Mouse (Mus musculus) heart, embryonic 13.5 days (tissue): ENCODE results near the gene Trp53i11. TPM values are rescaled to one million over a fixed set of nuclear protein-coding genes. Genes with fewer than 3 reads are reported as not detected.

ENCODE experiments used
- ATAC-seq: fragments of 200-750 bp; cut with Nextera tagmentation; 2 replicates; pipeline ENCODE4 v1.8.0; 2017; ENCODE audit warnings: moderate TSS enrichment; ENCODE audit not compliant: insufficient number of reproducible peaks, low FRiP score, low TSS enrichment; ENCODE audit errors: extremely low read depth
- H3K27ac ChIP-seq: fragments of 300-500 bp; sonication (generic); replicated peaks from 2 replicates; pipeline ENCODE4 v1.5.1; 2015; ENCODE audit warnings: moderate library complexity, mild to moderate bottlenecking, inconsistent platforms
- H3K27me3 ChIP-seq: fragments of 300-500 bp; sonication (generic); replicated peaks from 2 replicates; pipeline ENCODE4 v1.6.1; 2015; ENCODE audit warnings: mild to moderate bottlenecking, inconsistent platforms
- H3K36me3 ChIP-seq: fragments of 300-500 bp; sonication (generic); 2 replicates; pipeline ENCODE4 v1.6.1; 2015; ENCODE audit warnings: mild to moderate bottlenecking, inconsistent platforms
- H3K4me1 ChIP-seq: fragments of 300-500 bp; sonication (generic); 2 replicates; pipeline ENCODE4 v1.6.1; 2015; ENCODE audit warnings: inconsistent platforms
- H3K4me2 ChIP-seq: fragments of 300-500 bp; sonication (generic); 2 replicates; pipeline ENCODE4 v1.6.1; 2015; ENCODE audit warnings: inconsistent platforms, mild to moderate bottlenecking, moderate library complexity
- H3K4me3 ChIP-seq: fragments of 300-500 bp; sonication (generic); 2 replicates; pipeline ENCODE4 v1.5.1; 2015; ENCODE audit warnings: moderate library complexity, mild to moderate bottlenecking, inconsistent platforms
- H3K9ac ChIP-seq: fragments of 300-500 bp; sonication (generic); 2 replicates; pipeline ENCODE4 v1.6.1; 2015; ENCODE audit warnings: inconsistent platforms, mild to moderate bottlenecking, moderate library complexity
- H3K9me3 ChIP-seq: fragments of 300-500 bp; sonication (generic); 2 replicates; pipeline ENCODE4 v1.6.1; 2016; ENCODE audit warnings: inconsistent platforms
- WGBS: fragments of 180-500 bp; shearing (Covaris S2); methylation state at CpG from one replicate; pipeline ENCODE4 v1.1.7; 2015; ENCODE audit warnings: mixed read lengths; 5-methylcytosine and 5-hydroxymethylcytosine counted together
- polyA plus RNA-seq: library from polyadenylated mRNA; unstranded; fragments of >200 nt; fragmentation: Nextera tagmentation; extraction: Ambion mirVana; gene quantifications from 2 replicates; pipeline ENCODE4 v1.2.1, GENCODE M21; 2015

Trp53i11 gene
- polyA plus RNA-seq, 1 experiment from 2014 or later = 24.5 TPM

GRCm38 (mm10) chr2:93160467-93161035 is 26.8 kb upstream of the Trp53i11 start:
- Histone ChIP-seq H3K9ac (no peak overlapping the region), H3K27me3 (no peaks in the 10 kb centered on the region), H3K9me3 (no peaks in the 10 kb centered on the region), H3K27ac (no peak overlapping the region), H3K4me3 (no peak overlapping the region), H3K36me3 (no peaks in the 10 kb centered on the region), H3K4me1 (peaks cover 20% of the 10 kb centered on the region), H3K4me2 (no peak overlapping the region)
- 74% methylated on average over 4 of the region's 4 CpGs for WGBS
- no peak for ATAC-seq

- WGBS = 62% methylated on average over 7 of the region's 7 CpGs
- no peak overlapping the region for H3K4me3 ChIP-seq
These were observed 25.3 kb upstream of the Trp53i11 start for GRCm38 (mm10) chr2:93161914-93162664.

DNA sequence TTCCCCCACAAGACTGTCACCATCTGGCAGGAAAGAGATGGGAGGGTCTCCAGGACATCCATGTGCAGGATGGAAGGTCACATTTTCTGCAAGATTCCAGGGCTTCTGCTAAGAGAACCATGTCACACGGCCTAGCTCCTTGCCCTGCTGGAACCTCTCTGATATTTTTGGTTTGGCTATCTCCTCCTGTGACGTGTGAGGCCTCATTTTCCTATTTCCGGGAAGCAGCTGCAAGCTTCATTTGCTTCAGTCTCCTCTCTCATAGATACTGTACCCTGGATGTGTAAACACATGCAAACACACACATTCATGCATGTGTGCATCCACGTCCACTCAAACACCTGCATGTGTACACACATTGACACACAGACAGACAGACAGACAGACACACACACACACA is 24.6 kb upstream of the Trp53i11 start:
- no peak for ATAC-seq
- Histone ChIP-seq H3K27ac (peak overlapping the region; percentile 21; the same call in 1 of the 2 replicates), H3K9ac (no peak overlapping the region), H3K4me2 (no peak overlapping the region), H3K36me3 (no peaks in the 10 kb centered on the region), H3K4me1 (peaks cover 26% of the 10 kb centered on the region), H3K9me3 (no peaks in the 10 kb centered on the region), H3K4me3 (no peak overlapping the region), H3K27me3 (no peaks in the 10 kb centered on the region; the same call in 1 of the 2 replicates)
- WGBS = 38% methylated on average over 4 of the region's 4 CpGs

More at GRCm38 (mm10) chr2:93161914-93162664, 25.3 kb upstream of the Trp53i11 start:
- no peak for ATAC-seq
- Histone ChIP-seq H3K27ac (peak overlapping the region; percentile 45; the same call in 1 of the 2 replicates), H3K27me3 (no peaks in the 10 kb centered on the region; the same call in 1 of the 2 replicates), H3K9me3 (no peaks in the 10 kb centered on the region), H3K4me2 (no peak overlapping the region), H3K9ac (no peak overlapping the region), H3K36me3 (no peaks in the 10 kb centered on the region), H3K4me1 (peaks cover 26% of the 10 kb centered on the region)

DNA sequence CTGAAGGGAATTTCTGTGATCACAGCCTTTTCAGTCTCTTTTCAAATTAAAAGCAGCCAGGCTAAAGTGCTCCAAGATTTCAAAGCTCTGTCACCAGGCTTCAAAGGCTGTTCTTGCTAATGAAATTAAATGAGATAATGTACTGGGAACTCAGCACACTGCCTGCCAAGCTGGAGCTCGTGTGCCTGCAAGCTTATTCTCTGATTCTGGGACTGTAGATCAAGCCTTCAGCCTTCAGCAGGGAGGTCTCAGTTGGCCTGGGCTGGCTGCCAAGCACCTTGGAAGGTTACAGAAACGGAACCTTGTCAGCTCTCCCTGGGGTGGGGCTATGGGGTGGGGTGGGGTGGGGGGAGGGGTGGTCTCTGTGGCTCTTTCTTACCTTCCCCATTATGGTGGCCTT is 24.0 kb upstream of the Trp53i11 start:
- Histone ChIP-seq H3K9ac (no peak overlapping the region), H3K4me1 (peaks cover 26% of the 10 kb centered on the region), H3K9me3 (no peaks in the 10 kb centered on the region), H3K27ac (peak overlapping the region; percentile 21; the same call in 1 of the 2 replicates), H3K27me3 (no peaks in the 10 kb centered on the region; the same call in 1 of the 2 replicates), H3K4me3 (no peak overlapping the region), H3K36me3 (no peaks in the 10 kb centered on the region), H3K4me2 (no peak overlapping the region)
- 6% methylated on average over 2 of the region's 2 CpGs for WGBS
- no peak for ATAC-seq

GRCm38 (mm10) chr2:93163750-93164335 is 23.5 kb upstream of the Trp53i11 start:
- Histone ChIP-seq H3K4me2 (no peak overlapping the region), H3K4me3 (no peak overlapping the region), H3K27ac (no peak overlapping the region), H3K4me1 (peaks cover 26% of the 10 kb centered on the region), H3K36me3 (no peaks in the 10 kb centered on the region), H3K9me3 (no peaks in the 10 kb centered on the region), H3K27me3 (no peaks in the 10 kb centered on the region; the same call in 1 of the 2 replicates), H3K9ac (no peak overlapping the region)
- WGBS = 80% methylated on average over 6 of the region's 6 CpGs
- no peak for ATAC-seq

GRCm38 (mm10) chr2:93166295-93166694 is 21.1 kb upstream of the Trp53i11 start:
- Histone ChIP-seq H3K27ac (no peak overlapping the region), H3K27me3 (peaks cover 19% of the 10 kb centered on the region), H3K4me1 (peaks cover 26% of the 10 kb centered on the region), H3K9ac (no peak overlapping the region), H3K9me3 (no peaks in the 10 kb centered on the region), H3K4me3 (no peak overlapping the region), H3K36me3 (no peaks in the 10 kb centered on the region), H3K4me2 (no peak overlapping the region)
- 69% methylated on average over 6 of the region's 6 CpGs for WGBS
- no peak for ATAC-seq

GRCm38 (mm10) chr2:93166734-93167406 is 20.5 kb upstream of the Trp53i11 start:
- no peak overlapping the region for H3K4me2 ChIP-seq
- H3K36me3 ChIP-seq = no peaks in the 10 kb centered on the region
- no peak overlapping the region for H3K9ac ChIP-seq
- no peak overlapping the region for H3K27ac ChIP-seq
- 75% methylated on average over 14 of the region's 14 CpGs for WGBS
- H3K4me1 ChIP-seq = peaks cover 25% of the 10 kb centered on the region
- no peaks in the 10 kb centered on the region for H3K9me3 ChIP-seq
- peaks cover 24% of the 10 kb centered on the region for H3K27me3 ChIP-seq
- H3K4me3 ChIP-seq = no peak overlapping the region
- no peak for ATAC-seq

DNA sequence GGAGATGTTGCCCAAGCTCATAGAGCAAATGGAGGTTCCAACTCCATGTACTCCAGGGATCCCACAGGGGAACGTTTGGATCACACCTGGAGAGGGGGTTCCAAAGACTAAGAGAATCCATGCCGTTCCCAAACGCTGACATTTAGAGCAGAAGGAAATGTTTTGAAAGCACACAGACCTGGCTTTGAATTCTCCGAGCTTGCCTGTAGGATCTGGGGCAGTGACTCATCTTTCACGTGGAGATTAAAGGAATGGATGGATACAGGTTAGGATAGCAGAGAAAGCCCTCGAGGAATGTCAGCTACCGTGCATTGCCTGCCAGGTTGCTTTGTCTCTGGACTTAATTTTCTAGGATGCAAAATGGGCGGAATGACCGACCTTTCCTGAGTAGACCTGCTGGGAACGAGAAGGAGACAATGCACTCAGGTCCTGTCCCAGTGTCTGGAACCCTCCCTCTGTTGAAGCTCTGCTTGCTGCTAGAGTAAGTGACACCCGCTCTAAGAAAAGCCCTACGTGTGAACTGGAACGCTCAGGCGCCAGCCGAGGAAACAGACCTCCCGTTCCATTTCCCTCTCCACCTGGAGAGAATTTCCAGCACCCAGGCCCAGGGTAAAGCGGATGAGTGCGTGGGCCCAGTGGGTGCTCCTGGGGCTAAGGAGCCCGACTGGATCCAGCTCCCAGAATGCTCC is 17.0 kb upstream of the Trp53i11 start:
- ATAC-seq = no peak
- H3K4me1 ChIP-seq = peaks cover 10% of the 10 kb centered on the region
- H3K4me3 ChIP-seq = no peak overlapping the region
- no peak overlapping the region for H3K9ac ChIP-seq
- no peak overlapping the region for H3K4me2 ChIP-seq
- no peaks in the 10 kb centered on the region for H3K36me3 ChIP-seq
- no peaks in the 10 kb centered on the region for H3K9me3 ChIP-seq
- 52% methylated on average over 19 of the region's 19 CpGs for WGBS
- no peak overlapping the region for H3K27ac ChIP-seq
- H3K27me3 ChIP-seq = peaks cover 40% of the 10 kb centered on the region

GRCm38 (mm10) chr2:93170845-93171200 is 16.5 kb upstream of the Trp53i11 start:
- Histone ChIP-seq H3K36me3 (no peaks in the 10 kb centered on the region), H3K27me3 (peaks cover 42% of the 10 kb centered on the region), H3K9ac (no peak overlapping the region), H3K27ac (no peak overlapping the region), H3K4me1 (peaks cover 10% of the 10 kb centered on the region), H3K4me2 (no peak overlapping the region), H3K4me3 (no peak overlapping the region), H3K9me3 (no peaks in the 10 kb centered on the region)
- no peak for ATAC-seq
- WGBS = 76% methylated on average over 5 of the region's 5 CpGs

- peaks cover 53% of the 10 kb centered on the region for H3K27me3 ChIP-seq
- H3K4me1 ChIP-seq = peaks cover 12% of the 10 kb centered on the region
- no peak overlapping the region for H3K4me2 ChIP-seq
- WGBS = 71% methylated on average over 6 of the region's 6 CpGs
- no peaks in the 10 kb centered on the region for H3K9me3 ChIP-seq
- H3K36me3 ChIP-seq = no peaks in the 10 kb centered on the region
- ATAC-seq = no peak
- H3K9ac ChIP-seq = no peak overlapping the region
- H3K27ac ChIP-seq = no peak overlapping the region
- no peak overlapping the region for H3K4me3 ChIP-seq
These were observed 15.4 kb upstream of the Trp53i11 start for GRCm38 (mm10) chr2:93171929-93172328.

- H3K9ac ChIP-seq = no peak overlapping the region
- H3K4me3 ChIP-seq = no peak overlapping the region
- ATAC-seq = no peak
- no peak overlapping the region for H3K27ac ChIP-seq
- no peaks in the 10 kb centered on the region for H3K9me3 ChIP-seq
- no peak overlapping the region for H3K4me2 ChIP-seq
- no peaks in the 10 kb centered on the region for H3K36me3 ChIP-seq
- 55% methylated on average over 5 of the region's 5 CpGs for WGBS
- H3K4me1 ChIP-seq = peaks cover 15% of the 10 kb centered on the region
- peaks cover 58% of the 10 kb centered on the region for H3K27me3 ChIP-seq
These were observed 14.9 kb upstream of the Trp53i11 start for GRCm38 (mm10) chr2:93172460-93172859.
